Mouse (Mus musculus): Measurements from ENCODE around the gene Ddx39b. TPM values are rescaled to one million over a fixed set of nuclear protein-coding genes. Genes with fewer than 3 reads are reported as not detected.
A peak's percentile ranks its signal among the peaks of the same experiment; 100 is the strongest.

Gene Ddx39b
- 340 and 353 TPM in 2 replicates for polyA plus RNA-seq (2015; fragmentation: Nextera tagmentation; extraction: Ambion mirVana)

DNA sequence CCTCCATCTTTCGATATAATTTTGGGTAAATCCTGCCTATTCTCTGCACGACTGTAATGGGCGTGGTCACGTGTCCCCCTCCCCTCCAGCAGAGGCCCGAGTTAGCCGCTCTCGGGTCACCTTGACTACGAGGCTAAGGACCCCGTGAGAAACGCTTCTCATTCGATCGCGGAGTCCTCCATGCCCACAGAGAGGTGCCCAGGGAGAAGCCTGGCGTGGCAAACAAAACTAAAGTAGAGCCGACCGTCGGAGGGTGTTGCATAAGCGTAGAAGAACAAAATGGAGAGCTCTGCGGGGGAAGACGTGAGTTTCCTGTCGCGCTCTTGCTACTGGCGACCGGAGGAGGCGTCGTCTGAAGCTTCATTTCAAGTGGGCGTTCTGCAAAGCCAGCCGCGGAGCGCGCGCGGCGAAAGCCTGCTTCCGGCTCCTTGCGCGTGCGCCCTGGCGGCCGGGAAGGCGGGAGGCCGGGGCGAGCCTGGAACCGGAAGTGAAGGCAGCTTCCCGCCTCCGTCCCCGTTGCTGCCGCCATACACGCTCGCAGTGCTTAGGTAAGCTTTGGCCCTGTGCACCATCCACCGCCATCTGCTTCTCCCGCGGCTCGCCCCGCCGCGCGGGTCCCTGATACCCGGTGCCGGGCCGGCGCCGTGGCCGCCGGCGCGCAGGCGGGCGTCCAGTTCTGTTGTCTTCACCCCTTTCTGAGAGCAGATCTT lies at the start of gene Ddx39b:
Gene Ddx39b (plus strand): TSS at position 442 of the 710 bp plus-strand sequence.
- Histone ChIP-seq H3K9ac (ENCODE audit: low read length) (peak within 1 kb of the TSS; percentile 95), H3K9me3 (replicated peaks; ENCODE audit: control insufficient read depth, low read length) (no peaks in the 10 kb centered on the region), H3K4me1 (ENCODE audit: control insufficient read depth, insufficient read depth, low read length) (peaks cover 38% of the 10 kb centered on the region), H3K4me3 (replicated peaks; ENCODE audit: low read length) (peak within 1 kb of the TSS; percentile 77), H3K27me3 (ENCODE audit: control insufficient read depth, insufficient read depth, low read length) (no peaks in the 10 kb centered on the region), H3K36me3 (ENCODE audit: control insufficient read depth, insufficient read depth, low read length) (peaks cover 12% of the 10 kb centered on the region), H3K27ac (ENCODE audit: low read length) (peak within 1 kb of the TSS; percentile 99), H3K4me2 (ENCODE audit: low read depth, low read length) (peak within 1 kb of the TSS; percentile 76)
- under 1% methylated on average over 68 of the region's 69 CpGs for WGBS
- peak; percentile 91 for ATAC-seq (ENCODE audit: insufficient read depth, low FRiP score)

DNA sequence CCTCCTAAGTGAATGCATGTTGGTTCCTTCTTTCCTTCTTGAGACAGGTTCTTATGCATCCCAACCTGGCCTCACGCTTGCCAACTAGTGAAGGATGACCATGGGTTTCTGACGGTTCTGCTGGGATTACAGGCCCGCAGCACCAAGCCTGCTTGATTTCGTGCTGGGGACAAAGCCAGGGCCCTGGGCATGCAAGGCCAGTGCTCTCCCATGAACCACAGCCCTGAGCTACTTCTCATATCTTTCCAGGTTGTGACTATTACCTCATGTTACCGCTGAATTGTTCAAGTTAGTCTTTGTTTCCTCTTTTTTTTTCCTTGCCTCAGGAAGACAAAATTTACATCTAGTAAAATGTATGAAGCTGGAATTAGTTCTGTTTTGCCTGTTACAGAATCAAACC lies 48.6 kb upstream of the Ddx39b start:
- no peak for ATAC-seq (ENCODE audit: insufficient read depth, low FRiP score)
- 80% methylated on average over 5 of the region's 5 CpGs for WGBS
- Histone ChIP-seq H3K27ac (ENCODE audit: low read length) (no peak overlapping the region), H3K36me3 (ENCODE audit: control insufficient read depth, insufficient read depth, low read length) (no peaks in the 10 kb centered on the region), H3K4me1 (ENCODE audit: control insufficient read depth, insufficient read depth, low read length) (peaks cover 4% of the 10 kb centered on the region; the same call in 1 of the 2 replicates), H3K9me3 (replicated peaks; ENCODE audit: control insufficient read depth, low read length) (no peaks in the 10 kb centered on the region), H3K27me3 (ENCODE audit: control insufficient read depth, insufficient read depth, low read length) (peaks cover 12% of the 10 kb centered on the region), H3K4me3 (replicated peaks; ENCODE audit: low read length) (no peak overlapping the region), H3K9ac (ENCODE audit: low read length) (no peak overlapping the region), H3K4me2 (ENCODE audit: low read depth, low read length) (no peak overlapping the region)

DNA sequence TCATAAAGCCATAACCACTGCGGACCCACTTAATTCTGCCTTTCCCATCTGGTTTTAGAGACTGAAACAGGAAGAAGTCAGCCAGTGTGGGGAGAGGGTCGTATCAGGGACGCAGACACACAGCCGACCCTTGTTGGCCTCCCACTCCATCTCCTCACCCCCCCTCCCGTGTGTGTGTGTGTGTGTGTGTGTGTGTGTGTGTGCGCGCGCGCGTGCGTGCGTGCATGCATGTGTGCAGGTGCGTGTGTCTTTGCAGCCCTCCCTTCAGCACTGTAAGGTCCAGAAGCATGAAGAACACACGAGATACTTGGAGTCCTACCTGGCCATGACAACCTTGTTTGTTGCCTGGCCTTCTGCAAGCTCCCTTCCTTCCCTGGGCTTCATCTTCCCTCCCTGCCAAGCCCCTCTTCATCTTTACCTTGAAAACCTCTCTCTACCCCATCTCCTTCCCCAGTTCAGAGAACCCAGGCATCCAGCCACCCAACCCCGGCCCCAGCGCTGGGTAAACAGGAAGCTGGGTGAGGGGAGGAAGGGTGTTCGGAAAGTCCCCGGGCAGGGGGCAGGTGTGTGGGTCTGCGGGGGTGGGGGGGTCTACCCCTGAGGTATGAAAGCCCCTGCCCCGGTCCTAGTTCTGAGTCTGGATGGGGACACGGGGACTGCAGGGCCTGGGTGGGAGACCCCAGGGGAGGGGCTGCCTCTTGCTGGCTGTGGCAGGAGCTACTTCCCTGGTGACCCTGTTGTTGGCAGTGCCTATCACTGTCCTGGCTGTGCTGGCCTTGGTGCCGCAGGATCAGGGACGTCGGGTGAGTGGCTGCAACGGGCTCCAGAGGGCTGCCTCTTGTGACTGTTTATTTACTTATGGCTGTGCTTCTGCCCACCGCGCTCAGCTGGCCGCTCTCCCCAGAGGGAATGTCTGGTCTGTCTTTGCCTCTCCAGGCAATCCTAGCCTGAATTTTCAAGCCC lies 47.4 kb upstream of the Ddx39b start, which contains the start of gene Ltb:
Gene Ltb (plus strand): TSS at position 559 of the 963 bp plus-strand sequence.
- H3K9ac ChIP-seq (ENCODE audit: low read length): peak within 1 kb of the TSS; percentile 36; the same call in 1 of the 2 replicates
- 49% methylated on average over 28 of the region's 28 CpGs for WGBS
- H3K4me3 ChIP-seq (replicated peaks; ENCODE audit: low read length): peak within 1 kb of the TSS; percentile 51
- no peaks in the 10 kb centered on the region for H3K9me3 ChIP-seq (replicated peaks; ENCODE audit: control insufficient read depth, low read length)
- H3K27ac ChIP-seq (ENCODE audit: low read length): no peak within 1 kb of the TSS
- peaks cover 12% of the 10 kb centered on the region for H3K27me3 ChIP-seq (ENCODE audit: control insufficient read depth, insufficient read depth, low read length)
- H3K4me2 ChIP-seq (ENCODE audit: low read depth, low read length): peak within 1 kb of the TSS; percentile 88
- ATAC-seq (ENCODE audit: insufficient read depth, low FRiP score): no peak
- no peaks in the 10 kb centered on the region for H3K36me3 ChIP-seq (ENCODE audit: control insufficient read depth, insufficient read depth, low read length)
- peaks cover 4% of the 10 kb centered on the region; the same call in 1 of the 2 replicates for H3K4me1 ChIP-seq (ENCODE audit: control insufficient read depth, insufficient read depth, low read length)

DNA sequence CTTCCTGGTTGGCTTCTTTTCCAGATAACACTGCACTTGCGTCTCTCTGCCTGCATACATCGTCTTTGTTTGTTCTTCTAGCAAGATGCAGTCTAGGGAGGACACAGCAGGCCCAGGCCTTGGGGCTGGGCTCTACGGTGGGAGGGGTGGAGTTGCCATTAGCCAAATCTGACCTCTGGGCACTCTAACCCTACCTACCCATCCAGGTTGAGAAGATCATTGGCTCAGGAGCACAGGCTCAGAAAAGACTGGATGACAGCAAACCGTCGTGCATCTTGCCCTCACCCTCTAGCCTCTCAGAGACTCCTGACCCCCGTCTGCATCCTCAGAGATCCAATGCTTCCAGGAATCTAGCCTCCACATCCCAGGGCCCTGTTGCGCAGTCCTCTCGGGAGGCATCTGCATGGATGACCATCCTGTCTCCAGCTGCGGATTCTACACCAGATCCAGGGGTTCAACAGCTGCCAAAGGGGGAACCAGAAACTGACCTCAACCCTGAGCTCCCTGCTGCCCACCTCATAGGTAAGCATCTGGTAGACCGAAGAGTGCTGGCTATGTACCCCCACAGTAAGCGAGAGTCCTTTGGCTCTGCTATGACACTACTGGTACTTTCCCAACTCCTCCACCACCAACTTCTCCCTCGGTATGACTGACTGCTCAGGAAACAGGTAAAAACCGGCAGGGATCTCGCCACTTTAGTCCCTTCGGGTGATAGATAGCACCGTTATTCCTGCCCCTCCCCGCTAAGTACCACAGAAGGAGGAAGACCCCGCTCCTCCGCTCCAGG lies 46.5 kb upstream of the Ddx39b start:
- peak overlapping the region; percentile 71 for H3K9ac ChIP-seq (ENCODE audit: low read length)
- ATAC-seq (ENCODE audit: insufficient read depth, low FRiP score): no peak; the same call in 1 of the 2 replicates
- peaks cover 12% of the 10 kb centered on the region for H3K27me3 ChIP-seq (ENCODE audit: control insufficient read depth, insufficient read depth, low read length)

DNA sequence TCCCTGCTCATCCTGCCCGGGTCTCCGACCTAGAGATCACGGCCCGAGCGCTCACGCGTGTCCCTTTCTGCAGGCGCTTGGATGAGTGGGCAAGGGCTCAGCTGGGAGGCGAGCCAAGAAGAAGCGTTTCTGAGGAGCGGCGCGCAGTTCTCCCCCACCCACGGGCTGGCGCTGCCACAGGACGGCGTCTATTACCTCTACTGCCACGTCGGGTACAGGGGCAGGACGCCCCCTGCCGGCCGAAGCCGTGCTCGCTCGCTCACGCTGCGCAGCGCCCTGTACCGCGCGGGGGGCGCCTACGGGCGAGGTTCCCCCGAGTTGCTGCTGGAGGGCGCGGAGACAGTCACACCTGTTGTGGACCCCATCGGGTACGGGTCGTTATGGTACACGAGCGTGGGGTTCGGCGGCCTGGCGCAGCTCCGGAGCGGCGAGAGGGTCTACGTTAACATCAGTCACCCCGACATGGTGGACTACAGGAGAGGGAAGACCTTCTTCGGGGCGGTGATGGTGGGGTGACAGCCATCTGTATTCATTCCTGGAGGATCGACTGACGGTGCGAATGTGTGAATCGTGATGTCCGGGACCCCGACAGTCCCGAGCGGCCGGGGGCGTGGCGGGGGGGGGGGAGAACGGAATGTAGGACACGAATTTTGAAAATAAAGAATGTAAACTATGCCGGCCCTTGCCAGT lies 45.8 kb upstream of the Ddx39b start:
- Histone ChIP-seq H3K4me2 (ENCODE audit: low read depth, low read length) (peak overlapping the region; percentile 88), H3K27me3 (ENCODE audit: control insufficient read depth, insufficient read depth, low read length) (peaks cover 12% of the 10 kb centered on the region), H3K36me3 (ENCODE audit: control insufficient read depth, insufficient read depth, low read length) (no peaks in the 10 kb centered on the region), H3K4me1 (ENCODE audit: control insufficient read depth, insufficient read depth, low read length) (peaks cover 4% of the 10 kb centered on the region; the same call in 1 of the 2 replicates), H3K4me3 (replicated peaks; ENCODE audit: low read length) (peak overlapping the region; percentile 51), H3K9me3 (replicated peaks; ENCODE audit: control insufficient read depth, low read length) (no peaks in the 10 kb centered on the region), H3K9ac (ENCODE audit: low read length) (peak overlapping the region; percentile 71), H3K27ac (ENCODE audit: low read length) (no peak overlapping the region)
- peak; percentile 81 for ATAC-seq (ENCODE audit: insufficient read depth, low FRiP score)
- under 1% methylated on average over 66 of the region's 66 CpGs for WGBS

More for the DNA sequence above, 46.5 kb upstream of the Ddx39b start:
- Histone ChIP-seq H3K4me3 (replicated peaks; ENCODE audit: low read length) (peak overlapping the region; percentile 51), H3K27ac (ENCODE audit: low read length) (no peak overlapping the region), H3K4me2 (ENCODE audit: low read depth, low read length) (peak overlapping the region; percentile 88), H3K36me3 (ENCODE audit: control insufficient read depth, insufficient read depth, low read length) (no peaks in the 10 kb centered on the region), H3K9me3 (replicated peaks; ENCODE audit: control insufficient read depth, low read length) (no peaks in the 10 kb centered on the region), H3K4me1 (ENCODE audit: control insufficient read depth, insufficient read depth, low read length) (peaks cover 4% of the 10 kb centered on the region; the same call in 1 of the 2 replicates)
- 33% methylated on average over 19 of the region's 19 CpGs for WGBS

DNA sequence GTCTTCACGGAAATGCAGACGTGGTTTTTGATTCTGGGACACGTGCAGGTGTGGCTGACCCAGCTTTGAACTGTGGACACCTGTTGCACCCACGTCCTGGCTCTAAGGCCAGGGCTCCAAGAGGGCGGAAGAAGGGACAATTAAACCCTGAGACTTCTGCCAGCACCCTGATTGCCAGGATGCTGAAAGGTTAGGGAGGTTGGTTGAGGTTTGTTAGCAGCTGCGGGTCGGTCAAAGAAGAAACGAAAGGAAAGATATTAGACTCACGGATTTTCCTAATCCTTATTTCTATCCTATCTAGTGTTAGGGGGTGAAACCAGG lies 45.3 kb upstream of the Ddx39b start:
- H3K4me1 ChIP-seq (ENCODE audit: control insufficient read depth, insufficient read depth, low read length): peaks cover 4% of the 10 kb centered on the region; the same call in 1 of the 2 replicates
- no peak overlapping the region for H3K27ac ChIP-seq (ENCODE audit: low read length)
- peak overlapping the region; percentile 51 for H3K4me3 ChIP-seq (replicated peaks; ENCODE audit: low read length)
- peak overlapping the region; percentile 88 for H3K4me2 ChIP-seq (ENCODE audit: low read depth, low read length)
- H3K9ac ChIP-seq (ENCODE audit: low read length): peak overlapping the region; percentile 71; the same call in 1 of the 2 replicates
- H3K9me3 ChIP-seq (replicated peaks; ENCODE audit: control insufficient read depth, low read length): no peaks in the 10 kb centered on the region
- ATAC-seq (ENCODE audit: insufficient read depth, low FRiP score): no peak
- no peaks in the 10 kb centered on the region for H3K36me3 ChIP-seq (ENCODE audit: control insufficient read depth, insufficient read depth, low read length)
- 32% methylated on average over 9 of the region's 9 CpGs for whole genome bisulfite sequencing
- H3K27me3 ChIP-seq (ENCODE audit: control insufficient read depth, insufficient read depth, low read length): peaks cover 13% of the 10 kb centered on the region

DNA sequence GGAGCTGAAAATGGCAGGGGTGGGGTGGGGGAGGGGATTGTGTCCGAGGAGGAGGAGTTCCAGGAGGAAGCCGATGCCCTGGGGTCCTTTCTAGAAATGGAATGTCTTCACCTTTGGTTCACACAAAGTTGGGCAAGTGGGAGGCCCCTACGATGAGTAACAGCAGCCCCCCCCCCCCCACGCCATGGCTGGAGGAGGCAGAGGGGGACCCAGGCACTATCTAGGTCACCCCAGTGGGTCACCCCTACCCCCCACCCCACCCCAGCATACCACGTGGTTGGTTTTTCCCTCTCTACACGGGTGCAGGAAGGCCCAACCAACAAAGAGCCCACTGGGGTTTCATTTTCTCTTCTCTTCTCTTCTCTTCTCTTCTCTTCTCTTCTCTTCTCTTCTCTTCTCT lies 44.4 kb upstream of the Ddx39b start:
- no peak overlapping the region for H3K4me3 ChIP-seq (replicated peaks; ENCODE audit: low read length)
- peaks cover 18% of the 10 kb centered on the region for H3K27me3 ChIP-seq (ENCODE audit: control insufficient read depth, insufficient read depth, low read length)
- whole genome bisulfite sequencing: 38% methylated on average over 6 of the region's 6 CpGs
- H3K4me2 ChIP-seq (ENCODE audit: low read depth, low read length): no peak overlapping the region
- H3K9me3 ChIP-seq (replicated peaks; ENCODE audit: control insufficient read depth, low read length): no peaks in the 10 kb centered on the region
- ATAC-seq (ENCODE audit: insufficient read depth, low FRiP score): no peak
- peaks cover 4% of the 10 kb centered on the region; the same call in 1 of the 2 replicates for H3K4me1 ChIP-seq (ENCODE audit: control insufficient read depth, insufficient read depth, low read length)
- no peak overlapping the region for H3K9ac ChIP-seq (ENCODE audit: low read length)
- H3K27ac ChIP-seq (ENCODE audit: low read length): no peak overlapping the region
- no peaks in the 10 kb centered on the region for H3K36me3 ChIP-seq (ENCODE audit: control insufficient read depth, insufficient read depth, low read length)

DNA sequence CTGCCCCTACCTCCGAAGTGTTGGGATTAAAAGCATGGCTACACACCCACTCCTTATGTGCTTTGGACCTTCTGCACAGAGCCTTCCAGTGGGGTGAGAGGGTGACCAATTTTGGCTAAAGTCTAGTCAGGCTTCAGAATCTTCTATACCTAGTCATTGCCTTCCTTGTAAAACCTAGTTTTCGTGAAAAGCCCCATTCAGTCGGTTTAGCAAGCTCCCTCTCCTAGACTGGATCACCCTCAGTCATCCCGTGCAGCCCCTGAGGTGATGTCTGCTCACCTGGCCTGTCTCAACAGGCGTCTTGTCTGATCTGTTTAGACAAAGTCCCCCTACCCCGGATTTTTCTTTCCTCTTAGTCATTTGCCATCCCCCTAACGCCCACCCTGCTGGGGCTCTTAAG lies 43.5 kb upstream of the Ddx39b start:
- no peak overlapping the region for H3K4me3 ChIP-seq (replicated peaks; ENCODE audit: low read length)
- no peak overlapping the region for H3K4me2 ChIP-seq (ENCODE audit: low read depth, low read length)
- peaks cover 4% of the 10 kb centered on the region; the same call in 1 of the 2 replicates for H3K4me1 ChIP-seq (ENCODE audit: control insufficient read depth, insufficient read depth, low read length)
- no peaks in the 10 kb centered on the region for H3K36me3 ChIP-seq (ENCODE audit: control insufficient read depth, insufficient read depth, low read length)
- no peak overlapping the region for H3K9ac ChIP-seq (ENCODE audit: low read length)
- no peaks in the 10 kb centered on the region for H3K9me3 ChIP-seq (replicated peaks; ENCODE audit: control insufficient read depth, low read length)
- H3K27ac ChIP-seq (ENCODE audit: low read length): no peak overlapping the region
- no peak for ATAC-seq (ENCODE audit: insufficient read depth, low FRiP score)
- peaks cover 26% of the 10 kb centered on the region for H3K27me3 ChIP-seq (ENCODE audit: control insufficient read depth, insufficient read depth, low read length)
- 54% methylated on average over 7 of the region's 7 CpGs for WGBS

Data from stomach, embryonic 16.5 days (tissue).